Mouse (Mus musculus) thymus, adult 2 months (tissue): ENCODE data around the gene Asns.

Source experiments
- CTCF ChIP-seq: fragments of 200-500 bp; IDR thresholded peaks from 2 replicates; pipeline ENCODE4 v1.5.1; 2012; ENCODE audit warnings: mild to moderate bottlenecking, control low read depth, low read length, moderate library complexity, borderline replicate concordance; ENCODE audit not compliant: control insufficient read depth, poor library complexity, insufficient read depth; ENCODE audit errors: extremely low read depth
- POLR2A ChIP-seq: fragments of 200-500 bp; IDR thresholded peaks from 2 replicates; pipeline ENCODE4 v1.6.1; 2012; ENCODE audit warnings: mild to moderate bottlenecking, low read length, control low read depth, moderate library complexity; ENCODE audit not compliant: control insufficient read depth, poor library complexity, insufficient read depth; ENCODE audit errors: extremely low read depth

- no peak for TF ChIP-seq CTCF
- no peak for TF ChIP-seq POLR2A
These were observed 22.5 kb downstream of the Asns start for GRCm38 (mm10) chr6:7670588-7670987.
